Mouse (Mus musculus): Measurements from ENCODE around the gene Zfp280d. TPM values are rescaled to one million over a fixed set of nuclear protein-coding genes. Genes with fewer than 3 reads are reported as not detected.

Gene Zfp280d
- polyA plus RNA-seq, 1 experiment from 2014 or later, result 51.8 TPM

- Histone ChIP-seq H3K9ac (no peak overlapping the region), H3K4me2 (no peak overlapping the region), H3K27ac (no peak overlapping the region), H3K27me3 (no peaks in the 10 kb centered on the region), H3K9me3 (replicated peaks) (0 out of 2 replicates have a peak, but pooled peaks cover 6% of the 10 kb centered on the region), H3K4me3 (no peak overlapping the region), H3K4me1 (peaks cover 15% of the 10 kb centered on the region), H3K36me3 (ENCODE audit: poor library complexity, severe bottlenecking) (peaks cover 7% of the 10 kb centered on the region; the same call in 1 of the 2 replicates)
- WGBS, result 92% methylated on average over 4 of the region's 4 CpGs
- ATAC-seq, result no peak
Observed at GRCm38 (mm10) chr9:72279943-72280342, 5.3 kb downstream of the Zfp280d start.

GRCm38 (mm10) chr9:72287696-72288095 lies 13.0 kb downstream of the Zfp280d start:
- WGBS, result 91% methylated on average over 2 of the region's 2 CpGs
- peaks cover 12% of the 10 kb centered on the region for H3K36me3 ChIP-seq (ENCODE audit: poor library complexity, severe bottlenecking)
- no peak for ATAC-seq
- H3K9me3 ChIP-seq (replicated peaks), result 0 out of 2 replicates have a peak, but pooled peaks cover 6% of the 10 kb centered on the region
- H3K27ac ChIP-seq, result no peak overlapping the region
- H3K9ac ChIP-seq, result no peak overlapping the region
- no peak overlapping the region for H3K4me2 ChIP-seq
- no peak overlapping the region for H3K4me3 ChIP-seq
- H3K27me3 ChIP-seq, result no peaks in the 10 kb centered on the region
- no peaks in the 10 kb centered on the region for H3K4me1 ChIP-seq

GRCm38 (mm10) chr9:72288210-72288609 lies 13.6 kb downstream of the Zfp280d start:
- Histone ChIP-seq H3K36me3 (ENCODE audit: poor library complexity, severe bottlenecking) (peaks cover 12% of the 10 kb centered on the region), H3K4me2 (no peak overlapping the region), H3K27ac (no peak overlapping the region), H3K9me3 (replicated peaks) (0 out of 2 replicates have a peak, but pooled peaks cover 5% of the 10 kb centered on the region), H3K27me3 (no peaks in the 10 kb centered on the region), H3K9ac (no peak overlapping the region), H3K4me1 (no peaks in the 10 kb centered on the region), H3K4me3 (no peak overlapping the region)
- ATAC-seq, result no peak
- WGBS, result 82% methylated on average over 2 of the region's 2 CpGs

- Histone ChIP-seq H3K4me1 (no peaks in the 10 kb centered on the region), H3K27me3 (no peaks in the 10 kb centered on the region), H3K36me3 (ENCODE audit: poor library complexity, severe bottlenecking) (peaks cover 12% of the 10 kb centered on the region), H3K4me2 (no peak overlapping the region), H3K9me3 (replicated peaks) (no peaks in the 10 kb centered on the region), H3K27ac (no peak overlapping the region), H3K9ac (no peak overlapping the region), H3K4me3 (no peak overlapping the region)
- no peak for ATAC-seq
- WGBS, result 96% methylated on average over 1 of the region's 1 CpGs
Observed at GRCm38 (mm10) chr9:72289094-72289493, 14.4 kb downstream of the Zfp280d start.

GRCm38 (mm10) chr9:72294076-72294475 lies 19.4 kb downstream of the Zfp280d start:
- no peaks in the 10 kb centered on the region for H3K27me3 ChIP-seq
- no peak overlapping the region for H3K9ac ChIP-seq
- H3K4me1 ChIP-seq, result no peaks in the 10 kb centered on the region
- H3K9me3 ChIP-seq (replicated peaks), result no peaks in the 10 kb centered on the region
- ATAC-seq, result no peak
- no peak overlapping the region for H3K4me3 ChIP-seq
- H3K4me2 ChIP-seq, result no peak overlapping the region
- H3K36me3 ChIP-seq (ENCODE audit: poor library complexity, severe bottlenecking), result peaks cover 10% of the 10 kb centered on the region
- H3K27ac ChIP-seq, result no peak overlapping the region

- 95% methylated on average over 2 of the region's 2 CpGs for WGBS
- H3K27ac ChIP-seq, result no peak overlapping the region
- H3K27me3 ChIP-seq, result no peaks in the 10 kb centered on the region
- no peaks in the 10 kb centered on the region for H3K9me3 ChIP-seq (replicated peaks)
- H3K4me1 ChIP-seq, result no peaks in the 10 kb centered on the region
- H3K4me3 ChIP-seq, result no peak overlapping the region
- no peak overlapping the region for H3K4me2 ChIP-seq
- peaks cover 38% of the 10 kb centered on the region for H3K36me3 ChIP-seq (ENCODE audit: poor library complexity, severe bottlenecking)
- ATAC-seq, result no peak
- H3K9ac ChIP-seq, result no peak overlapping the region
Observed at GRCm38 (mm10) chr9:72309765-72310164, 35.1 kb downstream of the Zfp280d start.

- WGBS, result 94% methylated on average over 2 of the region's 2 CpGs
- Histone ChIP-seq H3K4me3 (no peak overlapping the region), H3K4me2 (no peak overlapping the region), H3K27ac (no peak overlapping the region), H3K27me3 (no peaks in the 10 kb centered on the region), H3K9me3 (replicated peaks) (no peaks in the 10 kb centered on the region), H3K9ac (no peak overlapping the region), H3K36me3 (ENCODE audit: poor library complexity, severe bottlenecking) (peaks cover 28% of the 10 kb centered on the region), H3K4me1 (no peaks in the 10 kb centered on the region)
- ATAC-seq, result no peak
Observed at GRCm38 (mm10) chr9:72333221-72333620, 58.6 kb downstream of the Zfp280d start.

GRCm38 (mm10) chr9:72336069-72336468 lies 61.4 kb downstream of the Zfp280d start:
- no peaks in the 10 kb centered on the region for H3K27me3 ChIP-seq
- no peaks in the 10 kb centered on the region for H3K4me1 ChIP-seq
- H3K36me3 ChIP-seq (ENCODE audit: poor library complexity, severe bottlenecking), result peaks cover 26% of the 10 kb centered on the region
- no peak overlapping the region for H3K27ac ChIP-seq
- H3K4me3 ChIP-seq, result no peak overlapping the region
- no peak for ATAC-seq
- H3K9me3 ChIP-seq (replicated peaks), result no peaks in the 10 kb centered on the region
- no peak overlapping the region for H3K9ac ChIP-seq
- WGBS, result 91% methylated on average over 2 of the region's 2 CpGs
- no peak overlapping the region for H3K4me2 ChIP-seq

- Histone ChIP-seq H3K4me1 (no peaks in the 10 kb centered on the region), H3K36me3 (ENCODE audit: poor library complexity, severe bottlenecking) (peaks cover 20% of the 10 kb centered on the region), H3K4me3 (no peak overlapping the region), H3K9ac (no peak overlapping the region), H3K9me3 (replicated peaks) (no peaks in the 10 kb centered on the region), H3K4me2 (no peak overlapping the region), H3K27me3 (no peaks in the 10 kb centered on the region), H3K27ac (no peak overlapping the region)
- whole genome bisulfite sequencing, result 98% methylated on average over 2 of the region's 2 CpGs
- ATAC-seq, result no peak
Observed at GRCm38 (mm10) chr9:72339119-72339518, 64.5 kb downstream of the Zfp280d start.

- Histone ChIP-seq H3K9me3 (replicated peaks) (no peaks in the 10 kb centered on the region), H3K9ac (no peak overlapping the region), H3K4me3 (no peak overlapping the region), H3K27me3 (no peaks in the 10 kb centered on the region), H3K36me3 (ENCODE audit: poor library complexity, severe bottlenecking) (peaks cover 18% of the 10 kb centered on the region), H3K27ac (no peak overlapping the region), H3K4me1 (no peaks in the 10 kb centered on the region), H3K4me2 (no peak overlapping the region)
- ATAC-seq, result no peak
Observed at GRCm38 (mm10) chr9:72343844-72344243, 69.2 kb downstream of the Zfp280d start.

GRCm38 (mm10) chr9:72372359-72372758 lies 97.7 kb downstream of the Zfp280d start:
- WGBS, result 94% methylated on average over 2 of the region's 2 CpGs

GRCm38 (mm10) chr9:72374074-72374473 lies 99.4 kb downstream of the Zfp280d start:
- Histone ChIP-seq H3K9ac (no peak overlapping the region), H3K36me3 (ENCODE audit: poor library complexity, severe bottlenecking) (no peaks in the 10 kb centered on the region), H3K4me2 (no peak overlapping the region), H3K27me3 (no peaks in the 10 kb centered on the region), H3K4me3 (no peak overlapping the region), H3K9me3 (replicated peaks) (no peaks in the 10 kb centered on the region), H3K4me1 (no peaks in the 10 kb centered on the region), H3K27ac (no peak overlapping the region)
- no peak for ATAC-seq
- 95% methylated on average over 3 of the region's 3 CpGs for WGBS

More at GRCm38 (mm10) chr9:72372359-72372758, 97.7 kb downstream of the Zfp280d start:
- no peak for ATAC-seq
- Histone ChIP-seq H3K27me3 (no peaks in the 10 kb centered on the region), H3K4me1 (no peaks in the 10 kb centered on the region), H3K4me2 (no peak overlapping the region), H3K36me3 (ENCODE audit: poor library complexity, severe bottlenecking) (no peaks in the 10 kb centered on the region), H3K9ac (no peak overlapping the region), H3K9me3 (replicated peaks) (no peaks in the 10 kb centered on the region), H3K27ac (no peak overlapping the region), H3K4me3 (no peak overlapping the region)

- no peaks in the 10 kb centered on the region for H3K27me3 ChIP-seq
- no peaks in the 10 kb centered on the region for H3K36me3 ChIP-seq (ENCODE audit: poor library complexity, severe bottlenecking)
- H3K4me2 ChIP-seq, result no peak overlapping the region
- WGBS, result 60% methylated on average over 4 of the region's 4 CpGs
- no peak overlapping the region for H3K9ac ChIP-seq
- peak; percentile 82 for ATAC-seq
- H3K9me3 ChIP-seq (replicated peaks), result no peaks in the 10 kb centered on the region
- no peak overlapping the region for H3K4me3 ChIP-seq
- no peaks in the 10 kb centered on the region for H3K4me1 ChIP-seq
- H3K27ac ChIP-seq, result no peak overlapping the region
Observed at GRCm38 (mm10) chr9:72374996-72375395, 100.3 kb downstream of the Zfp280d start.

Data from forebrain, embryonic 13.5 days (tissue).